Mouse (Mus musculus) heart, postnatal 4 days (tissue): ENCODE results near the gene Tank. TPM values are rescaled to one million over a fixed set of nuclear protein-coding genes. Genes with fewer than 3 reads are reported as not detected.
A peak's percentile ranks its signal among the peaks of the same experiment; 100 is the strongest.

Experiments used
- DNase-seq: peaks from one replicate; pipeline ENCODE4 v3.0.0; 2021
- total RNA-seq, 2 experiments: library from RNA; stranded (reverse); gene quantifications; 2 replicates each; pipeline ENCODE4 v1.2.3; 2021

Tank gene
- total RNA-seq, 2 experiments from 2014 or later, result 25.0 to 25.6 TPM

GRCm38 (mm10) chr2:61580555-61581080 is 2.2 kb downstream of the Tank start:
- no peak for DNase-seq

GRCm38 (mm10) chr2:61582578-61583315 is 4.4 kb downstream of the Tank start:
- DNase-seq, result no peak

- no peak for DNase-seq
Observed at GRCm38 (mm10) chr2:61585447-61585846, 7.1 kb downstream of the Tank start.

- no peak for DNase-seq
Observed at GRCm38 (mm10) chr2:61586166-61586565, 7.8 kb downstream of the Tank start.

GRCm38 (mm10) chr2:61590751-61591150 is 12.4 kb downstream of the Tank start:
- no peak for DNase-seq

GRCm38 (mm10) chr2:61592095-61592494 is 13.7 kb downstream of the Tank start:
- no peak for DNase-seq

GRCm38 (mm10) chr2:61592699-61593029 is 14.3 kb downstream of the Tank start:
- no peak for DNase-seq

- DNase-seq, result peak; percentile 97
Observed at GRCm38 (mm10) chr2:61593030-61593811, 14.8 kb downstream of the Tank start.

- no peak for DNase-seq
Observed at GRCm38 (mm10) chr2:61593871-61594304, 15.5 kb downstream of the Tank start.

GRCm38 (mm10) chr2:61599730-61600129 is 21.3 kb downstream of the Tank start:
- DNase-seq, result no peak

- no peak for DNase-seq
Observed at GRCm38 (mm10) chr2:61603461-61603860, 25.1 kb downstream of the Tank start.

- no peak for DNase-seq
Observed at GRCm38 (mm10) chr2:61606942-61607341, 28.6 kb downstream of the Tank start.

- no peak for DNase-seq
Observed at GRCm38 (mm10) chr2:61623996-61624395, 45.6 kb downstream of the Tank start.

GRCm38 (mm10) chr2:61630864-61631555 is 52.6 kb downstream of the Tank start:
- no peak for DNase-seq

GRCm38 (mm10) chr2:61635099-61635498 is 56.7 kb downstream of the Tank start:
- no peak for DNase-seq

GRCm38 (mm10) chr2:61638182-61638581 is 59.8 kb downstream of the Tank start:
- no peak for DNase-seq

GRCm38 (mm10) chr2:61642452-61643368 is 64.3 kb downstream of the Tank start:
- DNase-seq, result peak; percentile 56

- no peak for DNase-seq
Observed at GRCm38 (mm10) chr2:61651206-61651605, 72.8 kb downstream of the Tank start.

- DNase-seq, result no peak
Observed at GRCm38 (mm10) chr2:61651640-61652039, 73.3 kb downstream of the Tank start.

- DNase-seq, result no peak
Observed at GRCm38 (mm10) chr2:61655046-61655381, 76.6 kb downstream of the Tank start.

- DNase-seq, result peak; percentile 38
Observed at GRCm38 (mm10) chr2:61655382-61656281, 77.2 kb downstream of the Tank start.
